Mouse (Mus musculus) CD8-positive naive resting alpha-beta T cell, adult 2 months (primary cell): ENCODE data around the gene Fbxw5.
"Not testable (repeated sequence)": the region's sequence is repeated elsewhere in the genome, so short reads cannot be mapped to it uniquely, and the experiment has no call there.

Source experiments
- DNase-seq, 2 experiments: peaks; one replicate each; pipeline ENCODE4 v3.0.0; 2022; ENCODE audit warnings: low read depth in 2 of 2, low spot score in 2 of 2

The Fbxw5 gene

DNA sequence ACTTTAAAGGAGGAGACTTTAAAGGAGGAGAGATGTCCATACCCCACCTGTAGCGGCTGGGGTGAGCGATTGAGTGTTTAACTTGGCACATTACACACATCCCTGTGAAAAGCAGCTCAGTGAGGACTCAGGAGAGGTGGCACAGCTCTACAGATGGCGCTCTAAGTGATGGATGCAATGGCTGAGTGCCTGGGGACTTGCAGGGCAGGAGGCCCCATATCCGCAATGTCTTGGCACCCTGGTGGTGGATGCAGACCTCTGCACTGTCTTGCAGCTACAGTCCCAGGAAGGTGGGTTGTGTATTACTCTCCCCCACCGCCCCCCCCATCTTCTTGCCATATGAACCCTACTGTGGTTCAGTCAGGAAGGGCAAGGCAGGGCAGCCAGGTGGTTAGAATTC lies 6.4 kb downstream of the Fbxw5 start:
- no peak for DNase-seq

DNA sequence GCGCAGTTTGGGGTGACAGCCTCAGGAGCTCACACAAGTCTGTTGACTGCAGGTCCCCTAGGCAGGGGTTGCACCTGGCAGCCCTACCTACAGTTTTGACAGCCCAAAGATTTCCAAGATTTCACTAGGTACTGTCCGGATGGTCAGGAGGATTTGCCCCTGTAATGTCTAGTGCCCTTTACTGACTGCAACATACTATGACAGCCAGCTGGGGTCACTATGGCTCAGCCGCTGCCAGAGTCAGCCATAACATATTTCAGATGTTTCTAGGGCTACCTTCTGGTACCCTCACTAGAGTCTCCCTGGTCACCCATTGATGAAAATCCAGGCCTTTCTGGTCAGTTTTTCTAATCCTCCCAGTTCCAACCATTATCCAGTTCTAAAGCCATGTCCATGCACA lies 9.4 kb downstream of the Fbxw5 start:
- DNase-seq: no peak

DNA sequence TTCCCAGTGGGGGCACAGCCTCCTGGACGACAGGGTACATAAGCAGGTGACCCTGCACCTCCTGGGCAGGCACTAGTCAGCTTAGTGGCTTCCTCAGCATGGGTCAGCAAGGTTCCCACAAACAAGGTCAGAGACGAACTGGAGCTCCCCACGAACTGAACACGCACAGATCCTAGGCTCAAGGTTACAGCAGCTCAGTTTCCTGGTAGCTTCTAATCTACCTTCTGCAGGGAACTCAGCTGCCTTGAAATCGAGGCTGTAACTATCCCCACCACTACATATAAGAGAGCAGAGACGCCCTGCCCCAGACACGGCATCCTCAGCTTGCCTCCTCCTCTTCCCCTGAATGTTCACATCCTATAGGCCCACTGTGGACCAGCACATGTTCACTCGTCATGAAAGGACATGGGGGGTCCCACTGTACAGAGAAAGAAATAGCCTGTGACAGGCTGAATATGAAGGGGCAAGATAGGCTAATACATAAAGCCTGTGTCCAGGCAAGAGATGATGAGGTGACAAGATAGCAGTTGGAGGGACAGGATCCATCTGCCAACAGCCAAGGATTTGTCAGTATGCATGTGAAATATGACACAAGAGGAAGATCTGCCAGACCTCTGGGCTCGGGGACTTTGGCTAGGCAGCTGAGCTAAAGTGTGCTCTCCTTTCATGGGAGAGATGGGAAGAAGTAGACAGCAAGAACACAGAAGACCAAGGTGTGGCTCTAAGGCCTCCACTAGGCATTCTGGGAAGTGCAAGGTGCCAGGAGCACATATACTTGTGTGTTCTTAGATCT lies 26.2 kb downstream of the Fbxw5 start:
- no peak for DNase-seq

DNA sequence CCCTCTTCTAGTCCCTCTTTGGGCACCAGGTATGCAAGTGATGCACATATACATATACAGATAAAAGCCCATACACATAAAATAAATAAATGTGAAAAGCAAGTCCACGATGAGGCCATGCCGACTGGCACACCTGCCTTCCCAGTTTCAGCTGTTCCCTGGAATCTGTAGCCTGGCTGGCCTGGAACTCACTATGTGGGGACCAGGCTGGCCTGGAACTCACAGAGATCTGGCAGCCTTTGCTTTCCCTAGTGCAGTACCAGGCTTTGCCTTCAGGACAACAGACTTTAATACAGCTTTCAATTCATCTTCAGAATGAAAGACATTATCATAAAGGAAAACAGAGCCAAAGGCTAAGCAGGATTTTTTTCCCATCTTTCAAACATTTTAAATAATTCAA lies 33.2 kb downstream of the Fbxw5 start:
- DNase-seq: no peak

DNA sequence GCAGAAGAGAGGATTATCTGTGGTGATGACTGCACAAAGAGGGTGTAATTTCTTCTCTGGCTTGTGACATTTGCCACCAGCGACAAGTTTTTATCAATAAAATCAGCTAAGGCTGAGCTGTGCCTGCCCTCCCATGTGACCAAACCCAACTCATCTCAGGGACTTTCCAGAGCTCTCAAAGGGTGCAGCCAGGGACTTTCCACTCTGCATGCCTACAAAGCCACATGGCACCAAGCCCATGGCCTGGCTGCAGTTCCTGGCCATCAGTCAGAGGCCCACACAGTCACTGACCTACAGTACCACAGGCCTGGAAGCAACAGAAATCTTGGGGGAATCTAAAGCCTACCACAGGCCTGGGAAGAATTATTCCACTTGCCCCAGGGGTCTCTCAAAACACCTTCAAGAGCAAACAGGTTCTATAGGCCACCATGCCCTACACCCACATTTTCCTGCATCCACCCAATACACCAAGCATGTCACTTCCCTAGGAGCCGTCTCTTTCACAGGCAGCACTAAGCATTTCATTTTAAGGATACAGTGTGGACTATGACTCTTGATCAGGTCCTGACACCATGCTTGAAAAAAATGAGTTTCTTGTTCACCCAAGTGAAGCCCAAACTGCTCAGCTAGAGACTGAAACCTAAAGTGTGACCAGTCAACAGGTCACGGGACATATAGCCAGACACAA lies 33.8 kb downstream of the Fbxw5 start:
- peak; percentile 41 to 48 for DNase-seq

DNA sequence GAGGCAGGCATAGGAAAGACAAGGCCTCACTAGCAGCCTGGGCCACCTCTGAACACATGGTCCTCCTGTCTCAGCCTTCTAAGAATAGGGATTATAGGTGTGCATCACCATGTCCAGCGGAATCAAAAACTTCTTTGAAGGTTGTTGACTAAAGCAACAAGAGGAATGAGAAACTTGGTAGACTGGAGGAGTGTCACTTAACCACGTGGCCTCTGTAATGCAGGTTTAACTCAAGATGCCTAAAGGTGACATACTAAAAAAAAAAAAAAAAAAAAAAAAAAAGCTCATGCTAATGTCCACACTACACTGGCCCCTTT lies 34.3 kb downstream of the Fbxw5 start:
- DNase-seq: no peak

- DNase-seq: no peak
These were observed 36.0 kb downstream of the Fbxw5 start for GRCm38 (mm10) chr2:25536531-25536930.

DNA sequence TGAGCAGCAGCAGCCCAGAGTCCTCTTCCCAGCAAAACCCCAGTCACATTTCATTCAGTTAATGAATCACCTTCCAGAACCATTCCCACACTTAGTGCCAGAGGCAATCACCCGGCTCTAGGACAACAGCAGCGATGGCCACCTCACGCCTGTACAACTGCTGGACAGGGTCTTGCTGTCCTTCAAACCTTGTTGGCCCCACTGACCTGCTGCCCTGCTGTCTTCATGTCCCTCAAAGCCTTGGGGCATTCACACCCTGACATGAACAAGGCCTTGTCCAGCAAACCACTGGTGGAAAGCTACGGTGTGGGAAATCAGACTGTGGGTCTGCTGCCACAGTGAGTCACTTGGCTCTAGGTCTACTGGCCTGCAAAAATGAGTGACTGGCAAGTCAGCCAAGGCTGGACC lies 40.0 kb downstream of the Fbxw5 start:
- DNase-seq: no peak

- DNase-seq: no peak
These were observed 41.3 kb downstream of the Fbxw5 start for GRCm38 (mm10) chr2:25541644-25542367.

DNA sequence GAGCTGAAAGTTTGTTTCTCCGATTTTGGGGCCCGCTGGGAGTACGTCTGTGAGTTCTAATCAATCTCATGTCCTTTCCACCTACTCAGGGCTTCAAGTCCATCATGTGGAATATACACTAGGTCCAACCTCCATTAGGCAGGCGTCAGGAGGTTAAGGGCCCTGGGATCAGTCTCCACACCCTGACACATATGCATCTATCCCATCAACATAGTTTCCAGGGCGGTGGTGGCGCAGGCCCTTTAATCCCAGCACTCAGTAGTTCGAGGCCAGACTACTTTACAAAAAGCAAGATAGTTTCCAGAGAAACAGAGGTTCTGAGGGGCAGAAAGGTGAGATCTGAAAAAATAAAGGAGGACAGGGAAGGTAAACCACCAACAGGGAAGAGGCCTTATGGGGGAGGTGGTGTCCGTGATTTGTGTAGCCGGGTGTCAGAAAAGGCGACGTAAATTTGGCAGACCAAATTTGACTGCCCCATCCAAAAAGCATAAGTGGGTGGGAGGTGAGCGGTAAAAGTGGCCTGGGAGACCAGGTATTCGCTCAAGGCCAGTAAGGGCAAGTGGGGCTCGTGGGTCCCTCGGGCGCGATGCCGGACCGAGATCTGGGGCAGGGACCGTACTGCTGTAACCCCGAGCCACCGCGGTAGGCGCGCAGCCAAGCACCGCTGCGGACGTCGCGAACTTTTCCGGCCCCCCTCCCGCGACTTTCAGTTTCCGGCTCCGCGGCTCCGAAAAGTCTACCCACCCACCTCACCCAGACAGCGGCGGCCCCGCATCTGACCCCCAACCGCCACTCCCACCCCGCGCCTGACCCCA lies 45.7 kb downstream of the Fbxw5 start:
- no peak for DNase-seq

DNA sequence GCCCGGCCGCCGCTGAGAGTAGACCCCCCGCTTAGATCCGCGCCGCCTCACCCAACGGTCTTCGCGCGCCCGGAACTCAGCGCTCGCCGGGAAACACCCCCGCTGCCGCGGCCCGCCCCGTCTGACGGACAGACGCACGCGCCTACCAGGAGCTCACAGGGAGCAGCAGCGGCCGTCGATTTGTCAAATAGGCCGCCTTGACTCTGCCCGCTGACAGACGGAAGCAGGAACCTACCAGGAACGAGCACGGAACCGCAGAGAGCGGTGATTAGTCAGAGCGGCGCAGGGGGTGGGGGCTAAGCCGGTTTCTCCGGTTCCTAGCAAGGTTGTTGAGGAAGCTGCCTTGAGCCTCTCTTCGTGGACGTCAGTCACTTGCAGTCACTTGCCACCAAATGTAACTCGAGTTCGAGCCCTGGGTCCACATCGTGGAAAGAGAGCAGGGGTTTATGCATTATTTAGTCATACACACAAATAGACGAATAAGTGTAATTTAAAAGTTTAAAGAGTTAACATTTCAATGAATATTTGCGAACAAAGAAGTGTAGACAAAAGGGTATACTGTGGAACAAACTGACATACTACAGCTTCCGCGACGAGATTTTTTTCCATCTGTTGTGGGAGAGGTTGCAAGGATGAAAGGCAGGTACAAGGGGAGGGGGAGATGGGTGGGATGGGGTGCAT lies 46.4 kb downstream of the Fbxw5 start, which contains the start of gene Traf2:
Gene Traf2 (minus strand): TSS at position 130 of the 681 bp plus-strand sequence.
- DNase-seq: peak; percentile 96 to 98

DNA sequence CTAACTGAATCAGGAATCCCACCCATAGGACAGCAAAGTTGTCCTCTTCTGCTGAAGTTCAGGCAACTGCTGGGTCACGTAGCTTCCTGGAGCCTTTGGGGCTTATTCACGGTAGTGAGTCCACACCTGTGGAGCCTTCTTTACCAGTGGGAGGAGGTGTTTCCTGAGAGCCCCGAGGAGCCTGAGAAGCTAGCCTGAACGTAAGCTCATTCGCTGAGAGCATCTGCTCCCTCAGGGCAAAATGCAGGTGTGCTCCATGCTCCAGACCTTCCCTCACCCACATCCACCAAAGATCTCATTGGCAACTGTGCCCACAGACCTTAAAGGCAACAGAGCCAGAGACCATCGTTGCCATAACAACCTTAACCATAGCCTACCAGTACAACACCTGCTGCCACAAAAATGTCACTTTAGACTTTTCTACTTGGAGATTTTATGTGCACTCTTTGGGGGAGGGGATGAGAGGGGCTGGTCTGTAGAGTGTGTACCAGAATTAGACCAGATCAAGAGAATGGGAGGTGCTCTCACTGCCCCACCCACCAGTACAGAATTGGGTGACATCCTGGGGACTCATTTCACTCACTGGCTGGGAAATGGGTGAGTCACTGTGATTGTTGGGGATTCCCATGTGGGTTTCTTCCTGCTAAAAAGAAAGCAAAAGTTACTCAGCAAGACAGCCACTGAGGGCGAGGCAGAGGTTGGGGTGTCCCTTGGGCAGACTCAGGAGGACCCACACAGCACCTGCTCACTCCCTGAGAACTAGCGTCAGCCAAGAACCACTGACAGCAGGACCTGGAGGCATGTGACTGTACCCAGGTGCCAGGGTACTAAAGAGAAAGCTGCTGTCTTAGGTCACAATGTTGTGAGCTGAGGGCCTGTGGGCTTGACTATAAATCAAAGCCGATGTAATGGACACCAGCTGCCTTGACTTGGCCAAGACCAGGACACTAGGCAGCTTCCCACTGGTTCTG lies 48.8 kb downstream of the Fbxw5 start:
- DNase-seq: peak; percentile 62 to 63

GRCm38 (mm10) chr2:25551186-25551585 lies 50.6 kb downstream of the Fbxw5 start:
- DNase-seq: no peak

- DNase-seq: not testable (repeated sequence)
These were observed 52.7 kb downstream of the Fbxw5 start for GRCm38 (mm10) chr2:25553171-25553786.
